Mouse (Mus musculus): ENCODE measurements around the gene Cyp4v3. TPM values are rescaled to one million over a fixed set of nuclear protein-coding genes. Genes with fewer than 3 reads are reported as not detected.

The Cyp4v3 gene
- total RNA-seq, 2 experiments from 2014 or later = 21.5 to 21.6 TPM

Other genes with a start within 250 kb of the Cyp4v3 start
- not detected in 2 replicates for gene F11, start 71.2 kb downstream of the Cyp4v3 start, total RNA-seq (2015)
- not detected in 2 replicates for gene F11, start 71.2 kb downstream of the Cyp4v3 start, total RNA-seq (2017)
- gene Klkb1, start 38.4 kb downstream of the Cyp4v3 start, total RNA-seq (2015) = 0.16 TPM in 1 of 2 replicates, not detected in the other
- not detected in 2 replicates for gene Klkb1, start 38.4 kb downstream of the Cyp4v3 start, total RNA-seq (2017)
- not detected in 2 replicates for gene Gm45753, start 24.8 kb downstream of the Cyp4v3 start, total RNA-seq (2015)
- 0.12 TPM in 1 of 2 replicates, not detected in the other for gene Gm45753, start 24.8 kb downstream of the Cyp4v3 start, total RNA-seq (2017)
- gene Fam149a, start 49.1 kb upstream of the Cyp4v3 start, total RNA-seq (2015) = 0.31 and 0.36 TPM in 2 replicates
- gene Fam149a, start 49.1 kb upstream of the Cyp4v3 start, total RNA-seq (2017) = 0.15 TPM in 1 of 2 replicates, not detected in the other
- gene Tlr3, start 77.9 kb upstream of the Cyp4v3 start, total RNA-seq (2015) = 1.8 and 2.2 TPM in 2 replicates
- gene Tlr3, start 77.9 kb upstream of the Cyp4v3 start, total RNA-seq (2017) = 0.29 and 0.41 TPM in 2 replicates
- 0.09 TPM in 1 of 2 replicates, not detected in the other for gene Sorbs2, start 174.6 kb upstream of the Cyp4v3 start, total RNA-seq (2015)
- gene Sorbs2, start 174.6 kb upstream of the Cyp4v3 start, total RNA-seq (2017) = 0.04 TPM in 1 of 2 replicates, not detected in the other